Mouse (Mus musculus) neural tube, embryonic 13.5 days (tissue): ENCODE measurements around the gene Gnaz. TPM values are rescaled to one million over a fixed set of nuclear protein-coding genes. Genes with fewer than 3 reads are reported as not detected.

Experiments
- polyA plus RNA-seq: library from polyadenylated mRNA; unstranded; fragments of >200 nt; fragmentation: Nextera tagmentation; extraction: Ambion mirVana; gene quantifications from 2 replicates; pipeline ENCODE4 v1.2.1, GENCODE M21; 2015

Gnaz gene
- polyA plus RNA-seq, 1 experiment from 2014 or later = 51.9 TPM

Other genes starting within 250 kb of the Gnaz start
- 0.35 TPM in 1 of 2 replicates, not detected in the other for gene Rsph14, start 65.4 kb downstream of the Gnaz start, polyA plus RNA-seq
- gene Rab36, start 69.9 kb downstream of the Gnaz start, polyA plus RNA-seq = 12.3 TPM in 2 replicates
- 14.5 and 16.8 TPM in 2 replicates for gene Bcr, start 93.4 kb downstream of the Gnaz start, polyA plus RNA-seq
- 28.3 and 33.6 TPM in 2 replicates for gene Specc1l, start 244.9 kb downstream of the Gnaz start, polyA plus RNA-seq